Mouse (Mus musculus): ENCODE data around the gene Arhgap6.

Gene Arhgap6

GRCm38 (mm10) chrX:168980370-168980769 is 185.5 kb downstream of the Arhgap6 start:
- in situ Hi-C loops (cut with MboI, MseI): no loop called here

- in situ Hi-C loops (cut with MboI, MseI): no loop called here
Measured at GRCm38 (mm10) chrX:169007066-169007465, 212.2 kb downstream of the Arhgap6 start.

DNA sequence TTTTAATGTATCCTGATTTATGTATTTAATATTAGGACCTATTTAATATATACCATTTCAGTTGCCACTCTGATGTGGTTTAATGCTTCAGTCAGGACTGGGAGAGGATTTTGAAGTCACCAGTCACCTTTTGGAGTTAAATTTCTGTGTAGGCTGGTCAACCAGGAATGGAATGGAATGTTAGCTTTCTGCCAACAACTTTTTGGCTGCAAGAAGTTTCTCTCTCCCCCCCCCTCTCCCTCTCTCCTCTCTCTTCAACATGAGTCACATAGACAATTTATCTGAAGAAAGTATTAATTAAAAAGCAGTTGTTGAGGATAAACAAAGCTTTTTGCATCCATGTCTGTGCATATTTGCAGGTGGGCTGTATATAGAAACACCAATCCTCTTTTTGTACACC is 217.8 kb downstream of the Arhgap6 start:
- in situ Hi-C loops (cut with MboI, MseI): no loop called here

DNA sequence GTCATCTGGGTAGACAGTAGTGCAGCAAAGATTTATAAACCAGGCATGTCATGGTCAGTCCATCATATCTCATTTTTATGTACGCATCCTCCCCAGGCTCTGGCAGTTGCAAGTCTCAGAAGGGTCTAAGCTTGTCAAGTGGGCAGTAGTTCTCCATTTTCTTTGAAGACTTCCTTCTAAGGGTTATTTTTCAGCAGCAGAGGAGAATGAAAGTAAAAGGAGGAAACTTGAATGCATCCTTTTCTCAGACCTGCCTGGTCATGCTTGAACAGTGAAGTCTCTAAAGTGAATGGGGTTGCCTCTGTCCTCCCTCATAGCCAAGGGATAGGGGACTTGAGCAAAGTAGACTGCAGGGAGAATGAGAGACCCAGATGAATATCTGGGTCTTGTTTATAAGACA is 239.5 kb downstream of the Arhgap6 start:
- in situ Hi-C loops (cut with MboI, MseI): no loop called here

DNA sequence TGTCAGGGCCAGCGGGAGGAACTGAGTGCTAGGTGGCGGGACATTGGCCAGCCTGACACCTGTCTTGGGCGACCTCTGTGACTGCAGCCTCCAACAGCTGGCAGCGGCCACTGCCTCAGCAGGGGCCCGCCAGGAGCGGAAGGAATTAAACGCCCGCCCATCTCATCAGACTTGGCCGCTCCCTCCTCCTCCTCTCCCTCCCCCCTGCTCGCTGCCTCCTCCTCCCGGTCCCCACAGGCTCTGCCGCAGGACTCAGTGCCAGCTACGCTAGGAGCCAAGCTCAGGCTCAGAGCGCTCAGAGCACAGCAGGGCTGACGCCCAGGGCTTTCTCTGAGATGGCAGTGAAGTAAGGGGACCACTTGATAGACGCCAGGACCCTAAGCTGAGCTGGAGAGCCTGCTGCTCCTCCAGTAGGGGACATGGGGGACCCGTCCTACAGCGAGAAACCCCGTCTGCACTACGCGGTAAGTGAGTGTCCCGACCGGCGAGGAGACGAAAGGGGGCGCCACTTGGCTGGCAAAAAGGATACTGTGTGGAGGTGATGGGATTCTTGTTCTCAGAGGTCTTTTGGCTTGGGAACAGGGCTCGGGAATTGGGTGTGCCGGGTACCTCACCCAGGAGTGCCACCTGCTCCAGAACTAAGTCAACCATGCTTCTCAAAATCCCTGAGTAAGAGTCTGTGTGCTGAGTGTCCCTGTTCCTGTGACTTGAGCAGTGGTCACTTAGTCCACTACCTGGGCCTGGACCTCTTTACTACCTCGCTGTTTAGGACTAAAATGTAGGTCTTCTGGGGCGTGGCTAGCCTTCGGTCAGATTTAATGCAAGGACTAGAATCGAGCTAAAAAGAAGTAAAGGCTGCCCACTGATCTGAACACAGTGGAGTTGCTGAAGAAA is 241.8 kb downstream of the Arhgap6 start:
- in situ Hi-C loops (cut with MboI, MseI): no loop called here

- in situ Hi-C loops (cut with MboI, MseI): no loop called here
Measured at GRCm38 (mm10) chrX:169037401-169037800, 242.5 kb downstream of the Arhgap6 start.

DNA sequence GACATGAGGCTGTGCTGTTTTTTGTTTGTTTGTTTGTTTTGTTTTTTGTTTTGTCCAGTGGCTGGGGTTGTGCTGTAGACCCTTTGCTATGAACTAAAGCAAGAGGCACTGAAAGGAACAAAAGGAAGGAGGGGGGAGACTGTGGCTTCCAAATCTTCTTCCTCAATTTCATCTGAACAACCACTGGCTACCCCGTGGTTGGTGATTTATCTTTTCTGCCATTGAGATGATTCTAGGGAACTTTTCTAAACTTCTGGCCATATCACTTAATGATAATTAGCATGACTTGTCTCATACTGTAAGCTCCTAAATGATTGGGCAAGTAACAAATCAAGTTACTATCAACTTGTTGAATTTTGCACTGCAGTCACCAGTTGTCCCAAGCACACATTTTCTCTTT is 249.0 kb downstream of the Arhgap6 start:
- in situ Hi-C loops (cut with MboI, MseI): no loop called here

DNA sequence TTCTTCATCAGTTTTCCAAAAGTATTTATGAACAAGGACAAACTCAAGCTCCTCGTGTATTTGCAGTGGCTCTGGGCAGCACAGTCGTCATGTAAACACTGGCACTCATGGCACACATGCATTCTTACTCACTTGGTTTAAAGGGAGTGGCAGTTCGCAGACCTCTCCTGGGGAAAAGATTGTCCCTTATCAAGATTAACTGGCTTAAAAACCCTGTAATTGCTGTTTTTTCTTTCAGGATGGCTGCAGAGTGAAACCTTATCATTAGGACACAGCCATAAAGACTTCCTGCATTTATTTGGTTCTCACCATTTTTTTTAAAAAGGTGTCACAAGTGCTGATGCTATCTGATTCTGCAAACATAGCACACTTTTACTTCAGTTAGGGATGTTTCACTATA is 252.7 kb downstream of the Arhgap6 start:
- in situ Hi-C loops (cut with MboI, MseI): no loop called here

GRCm38 (mm10) chrX:169049550-169049949 is 254.7 kb downstream of the Arhgap6 start:
- in situ Hi-C loops (cut with MboI, MseI): no loop called here

DNA sequence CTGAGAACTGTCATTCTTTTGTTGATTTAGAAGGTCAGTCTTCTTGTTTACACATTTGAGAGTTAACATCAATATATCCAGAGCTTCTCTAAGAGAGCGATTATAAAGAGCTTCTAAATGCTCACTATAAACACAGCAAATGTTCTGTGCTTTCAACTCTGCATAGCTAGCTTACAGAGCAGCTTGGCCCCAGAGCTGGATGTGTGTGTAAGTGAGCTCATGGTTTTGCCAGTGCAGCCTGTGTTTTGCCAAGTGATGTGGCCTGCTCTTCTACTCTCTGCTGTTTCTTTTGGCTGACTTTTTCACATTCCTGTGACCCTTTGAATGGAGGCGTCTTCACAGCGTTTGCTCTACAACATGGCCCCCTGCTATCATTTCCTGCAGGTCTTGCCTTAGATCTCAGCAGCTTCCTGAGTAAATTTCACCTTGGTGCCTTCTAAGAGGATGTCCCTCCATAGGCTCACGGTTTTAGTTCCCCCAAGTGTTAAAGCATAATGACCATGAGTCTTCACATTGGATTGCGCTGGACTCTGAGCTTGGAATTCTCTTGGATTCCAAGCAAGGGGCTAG is 259.1 kb downstream of the Arhgap6 start:
- in situ Hi-C loops (cut with MboI, MseI): no loop called here

DNA sequence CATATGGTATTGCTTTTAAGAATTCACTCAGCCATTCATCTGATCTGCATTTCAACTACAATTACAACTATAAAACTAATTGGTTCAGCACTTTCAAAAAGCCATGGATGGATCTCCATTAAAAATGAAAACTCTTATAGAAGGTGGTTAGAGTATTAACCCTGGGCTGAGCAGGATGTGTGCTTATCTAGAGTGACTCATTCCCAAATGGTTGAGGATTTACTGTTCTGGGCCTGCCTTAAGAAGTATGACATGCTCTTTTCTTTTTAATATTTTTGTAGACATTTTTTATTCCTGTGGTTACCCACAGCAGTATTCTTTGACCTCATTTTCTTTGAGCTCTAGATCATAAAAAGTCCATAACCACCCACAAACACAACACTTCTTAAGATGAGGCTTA is 267.7 kb downstream of the Arhgap6 start:
- in situ Hi-C loops (cut with MboI, MseI): no loop called here

DNA sequence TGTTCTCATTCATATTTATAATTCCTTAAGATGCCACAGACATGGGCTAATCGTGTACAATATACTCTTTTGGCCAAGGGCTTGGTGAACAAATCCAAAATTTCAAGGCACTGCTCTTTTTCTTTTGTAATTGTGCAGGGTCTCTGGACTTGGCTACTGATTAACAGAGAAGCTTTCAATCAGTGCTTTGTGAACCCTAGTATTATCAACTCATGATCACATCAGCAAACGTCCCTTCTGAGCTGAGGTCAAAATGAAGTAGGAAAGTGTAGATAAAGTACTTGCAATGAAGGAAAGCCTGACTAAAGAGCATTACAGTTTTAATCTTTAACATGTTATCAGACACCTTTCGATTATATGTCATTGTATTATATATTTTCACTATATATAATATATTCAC is 270.4 kb downstream of the Arhgap6 start:
- in situ Hi-C loops (cut with MboI, MseI): no loop called here

DNA sequence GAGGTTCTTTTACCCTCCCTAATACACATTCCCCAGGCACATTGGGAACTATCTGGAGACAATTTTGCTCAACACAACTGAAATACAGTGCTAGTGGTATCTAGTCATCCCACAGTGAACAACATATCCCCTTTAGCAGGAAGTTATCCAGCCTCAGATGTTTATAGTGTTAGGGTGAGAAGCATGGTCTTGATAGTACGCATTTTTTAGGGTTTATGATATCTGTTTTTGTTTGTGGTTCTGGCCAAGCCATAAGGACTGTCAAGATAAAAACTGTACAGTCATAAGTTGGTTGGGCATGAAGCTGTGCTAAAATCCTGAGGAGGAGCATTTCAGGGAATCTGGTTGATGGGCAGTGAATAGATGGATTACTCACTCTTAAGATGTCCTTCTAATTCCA is 271.0 kb downstream of the Arhgap6 start:
- in situ Hi-C loops (cut with MboI, MseI): no loop called here

- in situ Hi-C loops (cut with MboI, MseI): no loop called here
Measured at GRCm38 (mm10) chrX:169075020-169075419, 280.1 kb downstream of the Arhgap6 start.

DNA sequence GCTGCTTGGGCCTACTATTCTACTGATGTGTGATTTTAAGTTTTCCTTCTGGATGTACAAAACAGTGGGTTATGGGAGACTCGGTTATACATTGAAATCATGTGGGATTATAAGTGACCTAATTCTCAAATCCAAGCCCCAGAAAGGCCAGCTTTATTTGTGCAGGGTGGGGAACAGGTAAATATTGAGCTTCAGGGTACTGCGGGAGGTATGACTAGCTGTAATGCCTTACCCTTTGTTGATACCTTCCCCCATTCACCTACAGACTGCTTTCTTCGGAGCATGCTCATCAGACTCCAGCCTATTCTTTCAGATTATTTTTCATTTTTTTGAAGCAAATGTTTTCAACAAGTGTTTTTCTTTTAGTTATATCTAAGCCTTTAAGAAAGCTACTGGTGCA is 286.7 kb downstream of the Arhgap6 start:
- in situ Hi-C loops (cut with MboI, MseI): loop anchor here (10.0 kb wide), 1 partner anchor 147 kb away; no protein-coding TSS in a partner anchor

GRCm38 (mm10) chrX:169085871-169086270 is 291.0 kb downstream of the Arhgap6 start:
- in situ Hi-C loops (cut with MboI, MseI): loop anchor here (10.0 kb wide), 1 partner anchor 151 kb away; no protein-coding TSS in a partner anchor

DNA sequence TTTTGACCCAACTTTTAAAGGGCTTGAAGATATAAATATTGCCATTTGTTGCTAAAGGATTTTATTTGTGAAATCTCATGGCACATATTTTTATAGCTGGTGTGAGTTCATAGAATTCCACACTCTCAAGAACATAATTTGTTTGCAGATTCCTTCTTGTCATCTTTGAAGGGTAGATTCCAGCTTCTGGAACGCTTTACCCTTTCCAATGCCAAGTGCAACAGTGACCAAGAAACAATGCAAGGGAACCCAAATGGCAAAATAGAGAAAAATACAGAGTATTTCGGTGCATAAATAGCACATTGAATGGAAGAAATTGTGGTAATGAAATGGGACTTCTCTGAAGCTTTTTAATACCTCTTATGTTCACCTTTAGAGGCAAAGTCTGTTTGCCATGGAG is 294.3 kb downstream of the Arhgap6 start:
- in situ Hi-C loops (cut with MboI, MseI): loop anchor here (10.0 kb wide), 1 partner anchor 154 kb away; no protein-coding TSS in a partner anchor

DNA sequence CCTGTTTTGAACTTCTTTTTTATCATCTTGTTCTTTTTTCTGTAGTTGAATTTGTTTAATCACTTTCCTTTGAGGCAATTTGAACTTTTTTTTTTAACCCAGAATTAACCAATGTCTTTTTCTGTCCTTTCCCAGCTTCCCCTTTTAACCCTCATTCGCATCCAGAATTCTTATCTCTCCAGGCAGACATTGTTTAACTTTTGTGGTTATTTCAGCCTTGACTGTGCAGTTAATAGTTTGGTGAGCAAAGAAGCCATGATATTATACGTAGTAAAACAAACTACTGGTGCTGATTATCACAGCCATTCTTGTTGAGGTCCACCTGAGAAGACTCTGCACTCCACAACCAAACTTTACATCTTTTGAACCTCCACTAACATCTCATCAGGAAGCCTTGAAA is 299.7 kb downstream of the Arhgap6 start:
- in situ Hi-C loops (cut with MboI, MseI): loop anchor here (5.0 kb wide), 1 partner anchor 88 kb away; no protein-coding TSS in a partner anchor

DNA sequence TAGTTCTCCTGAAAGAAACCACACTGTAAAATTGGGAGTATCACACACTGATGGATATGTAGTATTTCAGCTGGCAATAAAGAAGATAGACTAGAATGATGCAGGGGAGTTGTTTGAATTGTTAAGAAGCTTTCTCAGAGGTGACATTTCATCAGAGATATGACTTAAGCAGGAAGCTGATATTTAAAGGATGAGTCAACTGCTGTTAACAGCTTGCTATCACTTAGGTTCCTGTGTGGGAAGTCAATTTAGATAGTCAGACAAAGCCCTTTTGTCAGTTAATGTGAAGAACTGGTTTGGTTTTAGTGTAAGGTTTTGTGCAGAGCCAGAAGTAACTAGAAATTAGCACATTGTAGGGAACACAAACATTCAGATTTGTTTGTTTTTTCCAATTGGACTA is 300.7 kb downstream of the Arhgap6 start:
- in situ Hi-C loops (cut with MboI, MseI): no loop called here

DNA sequence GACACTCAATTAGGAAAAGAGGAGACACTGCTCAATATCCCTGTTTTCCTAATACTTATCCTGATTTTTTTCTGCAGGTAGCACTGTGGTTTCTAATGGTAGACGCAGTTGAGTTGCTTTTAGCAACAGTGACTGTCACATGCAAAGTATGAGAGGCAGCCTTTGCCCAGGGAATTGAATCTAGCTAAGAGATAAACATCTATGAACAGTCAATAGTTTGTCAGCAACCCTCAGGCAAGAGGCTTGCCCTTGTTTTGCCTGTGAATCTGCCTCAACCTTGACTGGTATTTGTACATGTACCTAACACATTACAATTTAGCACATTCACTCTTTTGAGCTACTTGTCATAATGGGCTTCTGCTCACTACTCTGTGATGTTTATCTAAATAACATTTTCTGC is 307.8 kb downstream of the Arhgap6 start:
- in situ Hi-C loops (cut with MboI, MseI): no loop called here

- in situ Hi-C loops (cut with MboI, MseI): no loop called here
Measured at GRCm38 (mm10) chrX:169106048-169106622, 311.2 kb downstream of the Arhgap6 start.

GRCm38 (mm10) chrX:169107372-169107771 is 312.5 kb downstream of the Arhgap6 start:
- in situ Hi-C loops (cut with MboI, MseI): no loop called here

GRCm38 (mm10) chrX:169110031-169110430 is 315.1 kb downstream of the Arhgap6 start:
- in situ Hi-C loops (cut with MboI, MseI): no loop called here
